Mouse (Mus musculus) kidney, postnatal 25 days (tissue): ENCODE measurements around the gene Mdk.

Source experiments
- DNase-seq, 2 experiments: peaks; one replicate each; pipeline ENCODE4 v3.0.0; 2021; ENCODE audit warnings: mixed read lengths in 2 of 2

The Mdk gene

DNA sequence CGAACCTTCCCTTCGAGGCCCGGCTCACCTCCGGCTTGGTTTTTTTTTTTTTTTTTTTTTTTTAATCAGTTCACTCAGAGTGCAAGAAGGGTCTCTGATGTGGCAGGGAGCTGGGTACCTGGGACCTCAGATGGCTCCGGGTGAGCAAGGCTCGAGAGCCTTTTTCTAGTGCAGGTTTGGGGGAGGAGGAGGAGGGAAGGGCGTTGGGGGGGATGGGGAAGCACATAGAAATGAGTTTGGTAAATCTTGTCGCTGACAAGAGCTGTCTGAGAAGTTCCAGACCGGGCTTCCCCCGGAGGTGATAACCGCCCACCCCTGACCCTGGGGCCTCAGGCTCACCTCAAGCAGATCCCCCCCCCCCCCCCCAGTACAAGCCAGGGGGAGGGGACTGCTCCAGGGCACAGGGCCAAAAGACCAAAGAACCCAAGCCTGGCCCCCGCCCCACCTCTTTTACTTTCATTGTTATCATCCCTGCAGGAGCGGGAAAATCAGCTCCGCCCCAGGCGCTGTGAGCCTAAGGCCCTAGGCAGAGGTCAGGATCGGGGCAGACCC lies at the start of gene Mdk:
Gene Mdk (minus strand): TSS at position 138 of the 552 bp plus-strand sequence.
- peak in 1 of 2 experiments; percentile 32 for DNase-seq

DNA sequence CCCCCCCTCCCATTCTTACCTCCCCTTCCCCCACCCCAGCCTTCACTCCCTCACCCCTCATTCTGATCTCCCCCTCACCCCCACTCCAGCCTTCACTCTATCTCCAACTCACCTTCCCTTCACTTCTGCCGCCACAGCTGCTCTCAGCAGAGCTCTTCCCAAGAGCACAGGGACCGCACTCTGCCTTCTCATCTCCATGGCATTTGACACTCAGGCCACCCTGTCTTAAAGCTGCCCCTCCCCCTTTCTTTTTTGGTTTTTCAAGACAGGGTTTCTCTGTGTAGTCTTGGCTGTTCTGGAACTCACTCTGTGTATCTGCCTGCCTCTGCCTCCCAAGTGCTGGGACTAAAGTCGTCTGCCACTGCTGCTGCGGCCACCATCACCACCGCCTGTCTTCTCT lies 48.7 kb upstream of the Mdk start:
- no peak for DNase-seq

DNA sequence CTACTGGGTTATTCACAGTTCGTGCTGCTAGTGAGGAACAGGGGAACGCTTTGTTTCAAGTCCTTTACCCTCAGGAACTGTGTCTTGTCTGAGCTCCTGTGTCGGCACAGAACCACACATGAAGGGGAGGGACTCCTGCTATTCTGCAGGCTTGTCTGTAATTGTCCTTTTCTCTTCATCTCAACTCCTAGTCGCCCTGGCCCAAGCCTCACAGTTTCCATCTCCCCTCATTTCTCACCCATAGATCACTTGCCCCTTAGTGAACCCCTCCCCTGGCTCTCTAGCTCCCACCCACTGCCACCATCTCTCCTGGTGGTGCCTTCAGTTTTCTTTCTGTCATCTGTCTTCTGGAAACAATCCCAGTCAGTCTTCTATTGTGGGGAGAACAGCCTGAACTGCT lies 48.1 kb upstream of the Mdk start:
- DNase-seq: no peak

DNA sequence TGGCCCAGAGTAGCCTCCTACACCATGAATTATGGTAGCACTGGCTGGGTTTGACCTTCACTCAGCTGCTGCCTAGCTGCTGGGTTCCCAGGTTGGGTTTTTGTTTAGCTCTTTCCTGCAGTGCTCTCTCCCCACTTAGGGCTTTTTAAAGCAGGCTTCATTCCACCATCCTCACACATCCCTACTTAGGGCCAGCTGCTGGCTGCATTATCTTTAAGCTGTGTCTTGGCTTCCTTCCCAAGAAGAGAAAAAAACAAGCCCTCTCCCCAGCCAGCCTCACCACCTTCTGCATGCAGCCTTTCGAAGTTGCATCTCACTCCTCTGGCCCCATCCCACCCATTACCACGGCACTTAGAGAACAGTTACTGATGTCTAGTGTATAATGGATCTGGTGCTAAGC lies 46.5 kb upstream of the Mdk start:
- no peak for DNase-seq

DNA sequence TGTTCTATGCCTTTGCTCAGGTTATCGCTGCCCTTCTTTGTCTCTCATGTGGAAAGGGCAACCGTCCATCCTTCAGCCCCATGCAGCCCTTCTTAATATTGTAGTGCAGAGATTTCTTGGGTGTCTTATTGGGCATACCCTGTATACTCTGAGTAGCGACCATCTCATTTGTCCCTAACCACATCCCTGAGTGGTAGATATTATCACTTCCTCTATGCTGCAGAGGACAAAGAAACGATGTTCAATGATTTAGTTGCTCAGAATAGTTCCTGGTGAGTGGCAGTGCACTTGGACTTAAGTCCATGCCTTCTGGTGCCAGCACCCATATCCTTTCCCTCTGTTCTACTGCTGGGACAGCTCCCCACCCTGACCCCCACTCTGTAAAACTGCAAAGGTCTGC lies 45.9 kb upstream of the Mdk start:
- no peak for DNase-seq

DNA sequence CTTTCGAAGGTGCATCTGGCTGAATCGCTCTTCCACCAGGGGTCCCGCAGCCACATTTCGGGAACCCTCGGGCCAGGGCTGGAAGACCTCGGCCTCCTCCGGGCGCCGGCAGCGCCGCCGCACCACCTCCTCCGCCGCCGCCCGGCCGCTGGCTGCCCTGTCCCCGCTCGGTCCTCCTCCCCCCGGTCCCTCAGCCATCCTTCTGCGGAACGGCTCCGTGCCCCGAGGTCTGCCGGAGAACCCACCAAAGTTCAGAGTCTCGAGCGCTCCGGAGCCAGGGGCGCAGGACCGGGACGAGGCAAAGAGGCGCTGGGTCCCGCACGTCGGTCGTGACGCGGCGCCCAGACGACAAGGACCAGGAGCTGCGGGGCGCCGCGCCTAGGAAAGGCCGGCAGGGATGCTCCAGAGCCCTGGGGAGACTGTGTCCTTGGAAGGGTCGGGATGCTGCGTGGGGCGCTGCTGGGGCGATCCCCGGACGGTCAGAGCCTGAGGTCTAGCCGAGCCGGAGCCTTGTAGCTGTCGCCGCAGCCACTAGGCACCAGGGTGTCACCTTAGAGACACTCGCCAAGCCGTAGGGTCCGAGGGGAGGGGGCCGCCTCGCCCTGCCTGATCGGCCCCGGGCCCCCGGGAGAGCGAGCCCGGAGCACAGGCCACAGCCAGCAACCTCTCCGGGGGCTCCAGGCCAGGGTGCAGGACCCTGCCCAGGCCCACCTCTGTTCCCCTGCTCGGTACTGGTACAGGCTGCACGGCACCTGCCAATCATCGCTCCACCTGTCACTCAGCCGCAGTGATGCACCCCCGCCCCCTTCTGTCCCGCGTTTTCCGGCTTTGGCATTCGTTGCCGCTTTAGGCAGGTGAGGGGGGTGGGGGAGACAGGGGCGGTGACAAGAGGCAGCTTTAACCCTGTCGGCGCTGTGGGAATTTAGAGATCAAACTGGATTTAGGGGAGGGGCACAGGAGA lies 43.8 kb upstream of the Mdk start, which contains the start of gene Dgkz:
Gene Dgkz (minus strand): TSS at position 284 of the 961 bp plus-strand sequence.
- no peak for DNase-seq

DNA sequence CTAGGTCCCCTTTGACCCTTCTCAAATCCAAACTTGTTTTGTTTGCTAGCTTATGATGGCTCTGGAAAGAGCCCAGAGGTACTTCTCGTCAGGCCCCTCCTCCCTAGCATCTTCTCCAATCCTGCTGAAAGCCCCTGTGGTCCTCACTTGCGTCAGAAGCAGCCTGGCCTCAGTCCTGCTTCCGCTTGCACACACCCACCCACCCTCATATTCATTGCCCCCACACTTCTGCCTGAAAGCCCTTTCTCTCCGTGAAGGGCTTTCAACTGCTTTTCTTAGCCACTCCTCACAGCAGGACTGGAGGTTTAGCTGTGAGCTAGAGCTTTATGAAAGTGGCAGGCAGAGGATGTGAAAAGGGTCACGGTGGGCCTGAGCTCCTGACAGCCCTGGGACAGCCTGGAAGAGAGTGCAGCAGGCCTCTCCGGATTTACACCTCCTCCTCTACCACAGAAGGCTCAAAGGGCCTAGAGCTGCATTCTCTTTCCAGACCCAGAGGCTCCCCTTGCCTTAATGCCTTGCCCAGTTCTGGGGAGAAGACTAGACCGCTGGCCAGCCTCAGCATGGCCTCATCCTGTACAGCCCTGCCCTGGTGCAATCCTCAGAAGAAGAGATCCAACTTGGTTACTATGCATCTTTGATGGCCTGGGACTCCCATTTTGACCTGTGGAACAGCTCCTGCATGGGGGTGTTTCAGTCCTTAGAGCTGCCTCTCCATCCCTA lies 41.5 kb upstream of the Mdk start:
- no peak for DNase-seq

DNA sequence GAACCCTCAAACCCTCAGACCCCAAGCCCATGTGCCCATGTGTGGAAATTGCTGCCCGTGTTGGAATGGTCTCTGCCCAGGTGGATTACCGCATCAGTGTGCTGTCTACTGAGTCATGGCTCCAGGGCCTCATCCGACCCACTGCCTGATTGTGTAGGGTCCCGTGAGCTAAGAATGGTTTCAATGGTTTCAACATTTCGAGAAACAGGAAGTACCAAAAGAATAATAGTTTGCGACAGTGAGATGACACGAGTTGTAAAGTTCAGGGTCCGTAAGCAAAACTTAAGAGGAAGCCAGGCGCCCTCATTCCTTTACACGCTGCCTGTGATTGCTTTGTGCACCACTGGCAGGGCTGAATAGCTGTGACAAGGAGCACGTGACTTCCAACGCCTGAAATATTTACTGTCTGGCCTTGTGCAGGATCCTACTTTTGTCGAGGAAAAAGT lies 40.0 kb upstream of the Mdk start:
- DNase-seq: peak in 1 of 2 experiments; percentile 30

DNA sequence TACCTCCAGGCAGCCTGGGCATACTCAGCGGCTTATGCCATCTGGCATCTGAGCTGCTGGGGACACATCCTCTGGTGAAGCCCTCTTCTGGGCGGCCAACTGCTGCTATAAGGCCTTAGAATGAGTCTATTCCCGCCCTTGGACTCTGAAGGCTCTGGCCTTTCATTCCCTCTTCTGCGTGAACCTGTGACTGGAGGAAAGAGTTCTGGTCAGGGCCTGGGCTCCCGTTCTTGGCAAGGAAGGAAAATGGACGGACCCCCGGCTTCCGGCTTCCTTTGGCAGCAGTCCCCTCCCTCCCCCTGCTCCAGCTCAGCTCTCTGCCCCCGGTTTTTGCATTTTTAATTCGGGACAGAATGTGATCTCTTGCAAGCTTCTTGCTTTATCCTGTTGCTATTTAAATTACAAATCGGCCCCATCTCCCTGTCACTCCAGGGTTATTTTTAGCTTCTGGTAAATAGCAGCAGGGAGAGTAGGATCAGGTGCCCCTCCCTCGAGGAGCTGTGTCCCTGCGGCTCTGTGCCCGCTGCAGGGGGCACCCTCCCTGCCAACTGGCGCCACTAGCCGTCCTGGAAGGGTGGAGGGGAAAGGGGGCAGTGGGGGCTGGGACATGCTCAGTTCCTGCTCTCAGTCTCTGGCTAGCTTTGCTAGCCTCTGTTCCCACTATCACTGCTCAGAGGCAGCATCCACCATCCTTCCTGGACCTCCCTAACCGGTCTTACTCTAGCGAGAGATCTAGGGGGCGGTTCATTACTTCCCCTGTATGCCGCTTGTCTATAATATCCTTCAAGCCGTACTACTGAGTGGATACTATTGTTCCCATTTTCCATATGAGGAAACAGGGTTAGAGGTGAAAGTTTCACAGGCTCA lies 39.4 kb upstream of the Mdk start:
- peak; percentile 38 to 73 for DNase-seq

DNA sequence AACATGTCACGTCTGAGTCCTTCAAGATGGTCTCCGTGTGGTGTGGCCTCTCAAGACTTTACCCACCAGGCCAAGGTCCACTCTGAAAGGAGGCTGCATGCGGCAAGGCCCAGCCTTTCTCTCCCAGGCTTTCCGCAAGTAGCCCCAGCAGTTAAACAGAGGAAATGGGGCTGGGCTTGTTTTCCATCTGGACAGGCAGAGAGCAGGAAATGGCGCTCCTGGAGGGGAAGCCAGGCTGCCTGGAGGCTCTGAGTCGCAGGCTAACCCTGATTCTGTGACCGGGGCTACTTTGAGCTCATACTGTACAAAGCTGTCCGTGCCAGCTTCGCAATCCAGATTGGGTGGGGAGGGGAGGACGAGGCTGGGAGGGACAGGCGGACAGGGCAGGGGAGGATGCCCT lies 35.9 kb upstream of the Mdk start:
- DNase-seq: peak; percentile 61 to 82

DNA sequence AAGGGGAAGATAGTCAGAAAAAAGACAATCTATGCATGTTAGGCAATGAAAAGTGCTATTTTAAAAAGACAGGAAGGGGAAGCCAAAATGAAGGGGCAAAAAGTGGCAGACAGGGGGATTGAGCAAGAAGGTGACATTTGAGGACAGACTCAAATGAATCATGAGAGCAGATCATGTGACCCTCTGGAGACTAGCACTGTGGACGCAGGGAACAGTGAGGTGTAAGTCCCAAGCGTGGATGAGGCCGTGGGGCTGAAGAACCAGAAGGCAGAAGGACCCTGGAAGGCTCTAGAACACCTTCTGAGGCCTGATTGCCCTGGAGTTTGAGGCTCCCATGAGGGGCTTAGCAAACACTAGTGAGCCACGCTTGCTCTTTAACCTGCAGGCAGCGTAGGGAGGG lies 34.3 kb upstream of the Mdk start:
- DNase-seq: no peak

DNA sequence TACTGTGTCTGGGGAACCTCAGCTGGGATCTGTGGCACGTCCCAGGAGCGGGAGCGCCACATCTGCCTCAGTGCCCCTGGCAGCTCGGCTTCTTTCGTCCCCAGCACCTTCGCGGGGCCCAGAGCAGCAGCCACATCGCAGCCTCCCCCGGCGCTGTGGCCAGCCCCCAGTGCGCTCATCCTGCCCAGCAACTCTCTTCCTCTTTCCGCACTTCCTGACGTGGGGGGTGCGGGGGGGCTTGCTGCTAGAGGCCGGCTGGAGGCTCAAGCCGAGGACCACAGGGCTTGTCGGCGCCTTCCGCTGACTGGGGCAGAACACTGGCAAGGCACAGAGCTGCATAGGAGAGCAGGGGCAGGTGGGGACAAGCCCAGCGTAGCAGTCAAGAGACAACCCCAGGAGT lies 33.3 kb upstream of the Mdk start:
- peak; percentile 86 to 92 for DNase-seq

DNA sequence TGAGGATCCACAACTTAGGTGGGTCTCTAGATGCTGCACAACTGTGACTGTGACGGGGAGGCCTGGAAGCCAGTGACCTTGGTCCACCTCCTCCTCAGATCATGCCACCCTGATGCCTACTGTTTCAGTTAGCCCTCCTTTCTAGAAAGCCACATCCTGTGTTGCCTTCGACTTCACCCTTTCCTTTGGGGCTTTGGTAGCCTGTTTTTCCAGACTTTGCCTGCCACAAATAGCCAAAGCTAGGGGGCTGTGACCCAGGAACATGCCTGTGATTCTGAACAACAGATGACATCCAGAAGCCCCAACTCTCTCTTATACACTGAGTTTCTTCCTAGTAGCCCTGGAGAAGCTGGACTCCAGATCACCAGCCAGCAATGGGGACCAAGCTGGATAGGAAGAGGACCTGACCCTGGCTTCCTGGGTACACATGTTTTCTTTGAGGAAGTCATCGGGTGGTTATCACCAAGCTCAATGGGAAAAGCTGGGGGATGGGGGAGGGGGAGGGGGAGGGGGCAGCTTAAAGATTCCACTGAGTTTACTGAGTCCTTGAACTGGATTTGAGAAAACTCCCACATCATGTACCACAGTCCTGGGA lies 32.6 kb upstream of the Mdk start:
- DNase-seq: no peak

DNA sequence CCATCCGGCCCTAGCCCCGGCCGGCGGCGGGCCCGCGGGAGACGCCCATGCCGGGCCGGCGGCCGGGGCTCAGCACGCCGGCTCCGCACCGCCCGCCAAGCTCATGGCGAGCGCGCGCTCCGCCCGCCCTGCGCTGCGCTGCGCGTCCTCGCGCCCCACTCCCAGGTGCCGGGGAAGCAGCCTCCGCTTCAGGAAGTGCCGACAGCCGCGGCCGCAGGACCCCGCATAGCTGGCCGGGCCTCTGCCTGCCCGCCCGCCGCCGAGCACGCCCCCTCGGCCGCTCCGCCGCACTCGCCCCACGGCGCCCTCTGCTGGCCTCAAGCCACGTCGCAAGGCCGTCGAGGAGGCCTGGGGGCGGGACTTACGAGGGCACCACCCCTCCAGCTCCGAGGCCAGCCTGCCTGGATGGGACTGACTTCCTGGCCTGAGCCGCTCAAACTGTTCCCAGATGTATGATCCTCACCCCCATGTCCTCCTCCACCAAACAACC lies 31.4 kb upstream of the Mdk start:
- peak; percentile 97 for DNase-seq

DNA sequence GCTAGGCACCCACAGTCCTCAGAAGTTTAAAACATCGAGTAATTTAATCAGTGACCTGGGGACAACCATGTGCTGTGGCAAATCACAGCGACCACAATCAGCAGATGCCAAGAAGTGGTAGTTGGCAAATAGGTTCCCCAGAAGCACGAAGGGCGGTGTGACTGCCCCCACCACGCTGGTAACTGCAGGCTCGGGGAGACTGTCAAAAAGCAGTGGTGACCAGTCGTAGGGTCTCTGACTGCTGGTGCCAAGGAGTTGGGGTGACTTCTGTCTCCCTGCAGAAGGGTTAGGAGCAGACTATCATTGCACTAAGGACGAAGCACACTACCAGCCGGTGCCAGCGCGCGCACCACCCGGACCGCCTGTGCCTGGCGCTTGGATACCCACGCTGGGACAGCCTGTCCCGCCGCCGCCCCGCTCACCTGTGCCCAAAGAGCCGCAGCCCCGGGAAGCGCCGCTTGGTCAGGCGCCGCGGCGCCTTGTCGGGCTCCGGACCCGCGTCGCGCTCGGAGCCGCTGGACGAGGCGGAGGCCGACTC lies 30.8 kb upstream of the Mdk start:
- DNase-seq: peak; percentile 36 to 70

DNA sequence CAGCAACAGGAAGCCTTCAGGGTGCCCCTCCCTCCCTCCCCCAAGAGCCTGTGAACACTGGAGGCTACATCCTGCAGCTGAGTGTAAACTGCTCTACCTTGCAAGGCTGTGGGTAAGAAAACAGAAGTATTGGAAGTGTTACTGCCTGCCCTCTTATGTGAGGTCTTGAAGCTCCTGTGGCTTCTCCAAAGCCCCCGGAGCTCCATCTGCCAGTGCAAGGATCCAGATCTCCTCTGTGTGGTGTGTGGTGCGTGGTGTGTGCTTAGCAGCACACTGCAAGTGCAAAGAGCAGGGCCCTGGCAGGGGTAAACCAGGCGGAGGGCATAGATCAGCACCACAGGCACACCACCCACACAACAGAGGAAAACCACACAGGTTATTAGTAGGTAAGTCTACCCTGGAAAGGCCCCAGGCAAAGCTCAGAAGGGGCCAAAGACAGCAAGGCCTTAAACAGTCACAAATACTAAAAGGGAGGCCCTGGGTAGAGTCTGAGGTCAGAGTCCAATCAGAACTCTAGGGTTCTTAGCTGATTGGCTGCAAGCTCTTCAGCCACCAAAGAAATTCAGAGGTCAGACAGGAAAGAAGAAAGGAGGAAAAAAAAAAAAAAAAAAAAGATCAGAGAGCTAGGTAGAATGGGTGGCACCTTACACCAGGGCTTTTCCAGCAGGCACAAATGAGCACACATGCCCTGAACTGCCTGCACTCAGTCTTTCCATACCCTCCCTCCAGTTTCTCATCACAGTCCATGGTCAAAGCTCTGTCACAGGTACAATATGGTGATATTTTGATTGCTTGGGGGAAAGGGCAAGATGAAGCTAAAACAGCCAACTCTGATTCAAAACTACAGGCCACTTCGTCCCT lies 30.0 kb upstream of the Mdk start:
- DNase-seq: peak; percentile 51 to 83

DNA sequence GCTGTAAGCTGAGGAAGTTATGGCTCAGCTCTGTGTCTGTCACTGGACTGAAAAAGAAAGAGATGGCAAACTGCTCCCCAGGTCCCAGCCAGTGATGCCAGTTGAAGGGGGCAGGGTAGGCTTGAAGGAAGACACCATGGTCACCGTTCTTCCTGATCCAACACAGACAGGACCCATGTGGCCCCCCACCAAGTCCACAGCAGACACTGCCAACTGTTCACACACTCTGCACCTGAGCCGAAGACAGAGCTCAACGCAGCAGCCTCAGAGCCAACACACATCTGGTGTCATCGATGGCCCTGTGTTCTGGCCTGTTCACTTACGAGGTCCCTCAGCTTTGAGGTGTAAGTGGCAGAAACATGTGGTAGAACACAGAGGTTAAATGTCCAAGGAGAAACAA lies 28.4 kb upstream of the Mdk start:
- DNase-seq: no peak

DNA sequence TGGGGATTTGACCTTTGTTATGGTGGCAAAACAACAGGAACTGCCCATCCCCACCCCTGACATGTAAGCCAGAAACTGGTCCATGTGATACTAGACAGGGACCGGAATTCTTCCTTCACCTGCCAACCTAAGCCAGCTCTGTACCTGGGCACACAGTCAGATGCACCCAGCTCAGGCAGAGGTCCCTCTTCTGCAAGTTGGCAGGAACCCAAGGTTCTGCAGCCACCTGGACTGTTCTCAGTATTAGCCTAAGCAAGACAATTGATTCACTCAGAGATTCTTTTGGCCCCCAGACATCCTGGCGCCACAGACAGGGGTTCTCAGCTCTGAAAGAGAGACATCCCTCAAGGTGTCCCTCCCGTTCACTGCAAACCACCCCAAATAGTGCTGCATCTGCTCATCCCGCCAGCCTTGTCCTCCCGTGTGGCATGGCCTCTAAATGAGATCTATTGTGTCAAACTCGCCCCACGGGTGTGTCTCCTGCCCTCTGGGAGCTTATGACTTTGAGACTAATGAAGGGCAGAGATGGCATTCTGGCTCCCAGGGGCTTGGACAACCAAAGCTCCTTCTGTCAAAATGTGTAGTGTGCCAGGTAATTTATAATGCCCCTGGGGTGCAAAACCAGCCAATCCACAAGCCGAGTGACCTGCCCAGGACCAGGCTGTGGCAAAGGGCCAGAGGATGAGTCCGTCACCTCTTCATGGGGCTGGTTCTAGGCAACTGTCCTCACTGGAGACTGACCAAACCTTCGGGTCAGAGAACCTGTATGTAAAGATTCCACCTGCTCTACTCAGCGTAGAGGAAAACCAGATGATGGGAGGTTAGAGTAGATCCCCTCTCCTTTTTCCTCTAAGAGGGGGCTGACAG lies 27.7 kb upstream of the Mdk start:
- peak; percentile 50 to 70 for DNase-seq

DNA sequence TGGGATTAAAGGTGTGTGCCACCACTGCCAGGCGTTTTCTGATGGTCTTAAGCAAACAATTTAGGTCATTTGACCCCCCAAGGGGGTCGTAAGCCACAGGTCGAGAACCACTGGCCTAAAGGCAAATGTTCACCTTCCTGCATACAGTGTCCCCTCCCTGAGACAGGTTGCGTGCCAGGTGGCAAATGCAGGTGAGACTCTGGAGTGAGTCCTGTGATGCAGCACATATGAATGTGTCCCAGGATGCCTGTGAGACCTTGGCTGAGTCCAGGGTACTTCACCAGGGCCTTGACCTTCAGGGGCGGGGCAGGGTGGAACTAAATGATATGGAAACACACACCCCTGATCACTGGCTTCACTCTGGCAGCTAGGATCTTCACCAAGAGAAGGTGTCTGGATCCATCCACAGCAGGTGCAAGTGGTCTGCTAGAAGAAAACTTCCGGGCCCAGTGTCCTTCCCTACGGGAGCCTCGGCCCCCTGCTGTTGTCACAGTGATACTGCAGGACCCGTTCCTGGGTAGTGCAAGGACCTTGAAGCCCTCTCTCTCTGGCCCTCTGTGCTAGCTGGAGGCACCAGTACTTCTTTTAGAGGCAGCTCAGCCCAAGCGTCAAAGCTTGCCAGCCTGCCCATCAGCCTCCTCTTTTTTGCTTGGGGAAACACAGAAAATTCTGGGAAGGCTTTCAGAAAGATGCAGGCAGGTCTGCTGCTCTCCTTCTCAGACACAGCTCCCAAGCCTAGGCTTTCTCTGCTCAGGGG lies 26.8 kb upstream of the Mdk start:
- DNase-seq: peak; percentile 68 to 73
